Mouse (Mus musculus) CH12.LX (cell line): Measurements from ENCODE around the gene Adgrl1. TPM values are rescaled to one million over a fixed set of nuclear protein-coding genes. Genes with fewer than 3 reads are reported as not detected.

ENCODE experiments used
- DNase-seq: peaks from one replicate; pipeline ENCODE4 v3.0.0-alpha.2; 2013; ENCODE audit errors: extremely low read depth
- H3K27ac ChIP-seq: 2 replicates; pipeline ENCODE4 v1.5.1; 2012; ENCODE audit warnings: low read depth, mild to moderate bottlenecking, control low read depth, moderate library complexity; ENCODE audit not compliant: insufficient read depth
- H3K27me3 ChIP-seq: replicated peaks from 2 replicates; pipeline ENCODE3; 2012; ENCODE audit warnings: inconsistent platforms
- H3K36me3 ChIP-seq, 2 experiments: replicated peaks in 1 of 2; 2 replicates each; pipeline versions ENCODE3 to v1.6.1; 2012; ENCODE audit warnings: inconsistent platforms in 1 of 2, low read length in 1 of 2, mild to moderate bottlenecking in 1 of 2, mixed read lengths in 1 of 2, moderate library complexity in 1 of 2; ENCODE audit not compliant: control insufficient read depth in 1 of 2, insufficient read depth in 1 of 2
- H3K4me1 ChIP-seq, 2 experiments: 2 replicates each; pipeline ENCODE4 v1.6.1; 2012; ENCODE audit warnings: inconsistent platforms in 1 of 2, moderate library complexity in 1 of 2; ENCODE audit not compliant: insufficient read depth in 2 of 2, control insufficient read depth in 1 of 2
- H3K4me2 ChIP-seq: 2 replicates; pipeline ENCODE4 v1.6.1; 2012; ENCODE audit warnings: low read depth, mild to moderate bottlenecking, control low read depth; ENCODE audit not compliant: poor library complexity, insufficient read depth, severe bottlenecking
- H3K4me3 ChIP-seq, 3 experiments: fragments of 150-350 bp in 1 of 3; sonication (generic) in 1 of 3; replicated peaks in 1 of 3; 2 replicates each; pipeline versions ENCODE3 to v1.5.1; 2011 to 2012; ENCODE audit warnings: low read depth in 2 of 3, low read length in 2 of 3, mild to moderate bottlenecking in 2 of 3, moderate library complexity in 2 of 3, control low read depth in 1 of 3, improper control_type of control experiment in 1 of 3, inconsistent platforms in 1 of 3, mixed read lengths in 1 of 3; ENCODE audit not compliant: poor library complexity in 1 of 3
- H3K79me2 ChIP-seq: replicated peaks from 2 replicates; pipeline ENCODE4 v1.6.1; 2012; ENCODE audit warnings: mild to moderate bottlenecking, moderate library complexity; ENCODE audit not compliant: control insufficient read depth, poor library complexity, insufficient read depth, severe bottlenecking; ENCODE audit errors: extremely low read depth
- H3K9ac ChIP-seq: 2 replicates; pipeline ENCODE4 v1.6.1; 2012; ENCODE audit warnings: low read depth, mild to moderate bottlenecking, control low read depth, moderate library complexity; ENCODE audit not compliant: insufficient read depth
- H3K9me3 ChIP-seq: replicated peaks from 2 replicates; pipeline ENCODE3; 2012; ENCODE audit warnings: low read length, inconsistent platforms, mixed read lengths
- ELF1 ChIP-seq: IDR thresholded peaks from 2 replicates; pipeline ENCODE4 v1.6.1; 2014; ENCODE audit warnings: low read depth, mild to moderate bottlenecking, inconsistent platforms, low read length, improper control_type of control experiment
- EP300 ChIP-seq: IDR thresholded peaks from 2 replicates; pipeline ENCODE4 v1.6.1; 2011; ENCODE audit warnings: low read length, improper control_type of control experiment
- ETS1 ChIP-seq: conservative IDR thresholded peaks from 2 replicates; pipeline ENCODE4 v1.6.1; 2012; ENCODE audit warnings: low read depth, mild to moderate bottlenecking, inconsistent platforms, low read length, improper control_type of control experiment, moderate library complexity
- HCFC1 ChIP-seq: IDR thresholded peaks from 2 replicates; pipeline ENCODE4 v1.6.1; 2012; ENCODE audit warnings: low read depth, mild to moderate bottlenecking, inconsistent platforms, low read length, improper control_type of control experiment
- IRF4 ChIP-seq: IDR thresholded peaks from 2 replicates; pipeline ENCODE4 v1.6.1; 2014; ENCODE audit warnings: low read depth, mild to moderate bottlenecking, inconsistent platforms, low read length, improper control_type of control experiment
- JUN ChIP-seq: IDR thresholded peaks from 2 replicates; pipeline ENCODE4 v1.6.1; 2011; ENCODE audit warnings: low read depth, mild to moderate bottlenecking, low read length, improper control_type of control experiment, moderate library complexity; ENCODE audit not compliant: insufficient read depth
- POLR2AphosphoS2 ChIP-seq: IDR thresholded peaks from 2 replicates; pipeline ENCODE4 v1.6.1; 2011; ENCODE audit warnings: low read depth, low read length, improper control_type of control experiment
- RCOR1 ChIP-seq: conservative IDR thresholded peaks from 2 replicates; pipeline ENCODE4 v1.6.1; 2012; ENCODE audit warnings: low read depth, mild to moderate bottlenecking, inconsistent platforms, low read length, improper control_type of control experiment
- SIN3A ChIP-seq: IDR thresholded peaks from 2 replicates; pipeline ENCODE4 v1.6.1; 2012; ENCODE audit warnings: low read length, improper control_type of control experiment, inconsistent platforms
- SMC3 ChIP-seq: IDR thresholded peaks from 2 replicates; pipeline ENCODE4 v1.6.1; 2011; ENCODE audit warnings: low read depth, low read length, improper control_type of control experiment
- UBTF ChIP-seq: IDR thresholded peaks from 2 replicates; pipeline ENCODE4 v1.6.1; 2012; ENCODE audit warnings: low read depth, mild to moderate bottlenecking, inconsistent platforms, low read length, improper control_type of control experiment, moderate library complexity
- USF2 ChIP-seq: conservative IDR thresholded peaks from 2 replicates; pipeline ENCODE4 v1.6.1; 2011; ENCODE audit warnings: low read depth, low read length, improper control_type of control experiment
- dilution Hi-C: fragments of 300-500 bp; cut with MboI; formaldehyde crosslinking; loops from 2 replicates; pipeline ENCODE4 v1.14.3; 2020; ENCODE audit warnings: low sequenced_read_pairs; ENCODE audit not compliant: extremely low pct_unique_long_range_greater_than_20kb, extremely low pct_ligation_motif_present
- in situ Hi-C: fragments of 300-500 bp; cut with MboI; formaldehyde crosslinking; loops from 3 replicates; pipeline ENCODE4 v1.14.3; 2019; ENCODE audit warnings: low sequenced_read_pairs, low pct_ligation_motif_present, low pct_unique_long_range_greater_than_20kb, mixed read lengths
- polyA plus RNA-seq: library from polyadenylated mRNA; unstranded; fragments of >175 nt; gene quantifications from 2 replicates; pipeline ENCODE4 v1.2.1, GENCODE M21; 2012; ENCODE audit warnings: low read depth; ENCODE audit not compliant: insufficient read length
- total RNA-seq, 2 experiments: library from RNA; depleted of rRNA; stranded (reverse); fragments of 300-350 nt in 1 of 2; fragments of >200 nt in 1 of 2; gene quantifications; 2 replicates each; pipeline ENCODE4 v1.2.3; 2012 to 2014

The Adgrl1 gene
- total and polyA plus RNA-seq, 3 experiments: 4.4 to 14.8 (median 14.5) TPM

GRCm38 (mm10) chr8:83922727-83923126 lies 22.8 kb downstream of the Adgrl1 start:
- no peak for TF ChIP-seq UBTF
- TF ChIP-seq ELF1: no peak
- TF ChIP-seq, all 38 proteins: peak for 0
- H3K9ac ChIP-seq: no peak overlapping the region
- no peak overlapping the region for H3K4me2 ChIP-seq
- no peak for DNase-seq
- no peaks in the 10 kb centered on the region for H3K9me3 ChIP-seq
- in situ Hi-C loops (no loop called here), dilution Hi-C loops (no loop called here)
- H3K36me3 ChIP-seq: peaks cover 14 to 80% of the 10 kb centered on the region in 2 experiments
- no peaks in the 10 kb centered on the region for H3K27me3 ChIP-seq
- no peaks in the 10 kb centered on the region for H3K4me1 ChIP-seq
- H3K27ac ChIP-seq: no peak overlapping the region
- no peaks in the 10 kb centered on the region for H3K79me2 ChIP-seq
- H3K4me3 ChIP-seq: no peak overlapping the region

- no peak for DNase-seq
- no peaks in the 10 kb centered on the region for H3K27me3 ChIP-seq
- in situ Hi-C loops: no loop called here
- peaks cover 17 to 83% of the 10 kb centered on the region in 2 experiments for H3K36me3 ChIP-seq
- no peak overlapping the region for H3K9ac ChIP-seq
- no peak overlapping the region for H3K4me2 ChIP-seq
- H3K4me3 ChIP-seq: no peak overlapping the region
- no peaks in the 10 kb centered on the region for H3K9me3 ChIP-seq
- H3K79me2 ChIP-seq: no peaks in the 10 kb centered on the region
- TF ChIP-seq SIN3A: no peak
- no peak for TF ChIP-seq EP300
- TF ChIP-seq SMC3: no peak
- TF ChIP-seq HCFC1: no peak
- no peak for TF ChIP-seq POLR2AphosphoS2
- TF ChIP-seq IRF4: no peak
- no peak for TF ChIP-seq USF2
- TF ChIP-seq, all 38 proteins: peak for 0
- Histone ChIP-seq H3K4me1 (no peaks in the 10 kb centered on the region), H3K27ac (no peak overlapping the region)
- dilution Hi-C loops: no loop called here
Observed at GRCm38 (mm10) chr8:83924585-83924984, 24.7 kb downstream of the Adgrl1 start.

- peaks cover 24 to 88% of the 10 kb centered on the region in 2 experiments for H3K36me3 ChIP-seq
- no peak for DNase-seq
- H3K27ac ChIP-seq: no peak overlapping the region
- no peaks in the 10 kb centered on the region for H3K4me1 ChIP-seq
- no peaks in the 10 kb centered on the region for H3K79me2 ChIP-seq
- H3K9ac ChIP-seq: no peak overlapping the region
- dilution Hi-C loops: no loop called here
- H3K9me3 ChIP-seq: no peaks in the 10 kb centered on the region
- in situ Hi-C loops: no loop called here
- H3K27me3 ChIP-seq: no peaks in the 10 kb centered on the region
- TF ChIP-seq ETS1: no peak
- no peak for TF ChIP-seq USF2
- TF ChIP-seq JUN: no peak
- no peak for TF ChIP-seq RCOR1
- no peak overlapping the region for H3K4me2 ChIP-seq
- H3K4me3 ChIP-seq: no peak overlapping the region
Observed at GRCm38 (mm10) chr8:83926266-83926665, 26.4 kb downstream of the Adgrl1 start.
